Mouse (Mus musculus) embryonic facial prominence, embryonic 10.5 days (tissue): ENCODE results near the gene Prrx2. TPM values are rescaled to one million over a fixed set of nuclear protein-coding genes. Genes with fewer than 3 reads are reported as not detected.
A peak's percentile ranks its signal among the peaks of the same experiment; 100 is the strongest.

Experiments used
- DNase-seq: peaks from one replicate; pipeline ENCODE4 v3.0.0-alpha.2; 2017; ENCODE audit warnings: low spot score
- H3K27ac ChIP-seq: fragments of 300-500 bp; sonication (generic); replicated peaks from 2 replicates; pipeline ENCODE4 v1.5.1; 2016; ENCODE audit warnings: mild to moderate bottlenecking
- H3K27me3 ChIP-seq: fragments of 300-500 bp; sonication (generic); replicated peaks from 2 replicates; pipeline ENCODE4 v1.6.1; 2016; ENCODE audit warnings: low read depth, mild to moderate bottlenecking; ENCODE audit not compliant: poor library complexity, severe bottlenecking
- H3K36me3 ChIP-seq: fragments of 300-500 bp; sonication (generic); replicated peaks from 2 replicates; pipeline ENCODE4 v1.6.1; 2016; ENCODE audit warnings: mild to moderate bottlenecking, moderate library complexity
- H3K4me1 ChIP-seq: fragments of 300-500 bp; sonication (generic); 2 replicates; pipeline ENCODE4 v1.6.1; 2016
- H3K4me3 ChIP-seq: fragments of 300-500 bp; sonication (generic); 2 replicates; pipeline ENCODE4 v1.5.1; 2016; ENCODE audit warnings: mild to moderate bottlenecking, moderate library complexity
- H3K9me3 ChIP-seq: fragments of 300-500 bp; sonication (generic); 2 replicates; pipeline ENCODE4 v1.6.1; 2016; ENCODE audit warnings: mild to moderate bottlenecking
- WGBS: fragments of 180-500 bp; shearing (Covaris S2); methylation state at CpG from one replicate; pipeline ENCODE4 v1.1.7; 2016; 5-methylcytosine and 5-hydroxymethylcytosine counted together
- polyA plus RNA-seq: library from polyadenylated mRNA; unstranded; fragments of >200 nt; fragmentation: Nextera tagmentation; extraction: Ambion mirVana; gene quantifications from 2 replicates; pipeline ENCODE4 v1.2.1, GENCODE M21; 2016

The Prrx2 gene
- polyA plus RNA-seq, 1 experiment from 2014 or later: 87.6 TPM

DNA sequence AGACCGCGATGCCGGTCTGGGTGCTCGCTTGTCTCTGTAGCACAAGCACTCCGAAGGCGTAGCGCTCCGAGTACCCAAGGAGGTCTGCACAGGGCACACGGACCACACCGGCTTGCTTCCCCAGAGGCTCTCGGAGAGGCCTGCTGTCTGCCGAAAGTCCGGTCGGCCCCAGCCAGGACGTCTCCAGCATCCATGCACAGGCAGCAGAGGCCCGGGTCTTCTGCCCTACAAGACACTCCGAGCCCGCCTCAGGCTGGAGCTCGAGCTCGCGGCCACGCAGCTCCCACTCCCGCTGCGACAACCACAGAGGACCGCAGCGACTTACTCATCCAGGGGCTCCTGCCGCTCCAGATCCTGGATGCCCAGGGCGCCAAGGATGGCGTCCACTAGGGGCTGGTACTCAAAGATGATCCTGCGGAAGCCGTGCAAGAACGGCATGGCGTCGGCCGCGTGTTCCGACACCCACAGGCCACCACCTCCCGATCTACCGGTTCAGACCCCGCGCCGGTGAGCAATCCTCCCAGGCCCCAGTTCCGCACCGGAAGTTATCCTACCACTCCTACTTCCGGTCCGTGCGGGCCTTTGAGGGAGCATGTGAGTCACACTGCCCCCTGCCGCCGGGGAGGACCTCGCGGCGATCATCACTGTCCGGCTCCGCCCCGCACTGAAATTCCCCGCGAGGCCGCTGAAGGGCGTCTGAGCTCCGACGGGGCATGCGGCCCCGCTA, 6.9 kb upstream of the Prrx2 start:
- H3K9me3 ChIP-seq: no peaks in the 10 kb centered on the region
- H3K4me3 ChIP-seq: peak overlapping the region; percentile 98
- H3K36me3 ChIP-seq: peaks cover 39% of the 10 kb centered on the region
- peaks cover 68% of the 10 kb centered on the region for H3K4me1 ChIP-seq
- H3K27me3 ChIP-seq: no peaks in the 10 kb centered on the region
- peak; percentile 96 for DNase-seq
- peak overlapping the region; percentile 87 for H3K27ac ChIP-seq
- under 1% methylated on average over 63 of the region's 63 CpGs for WGBS

GRCm38 (mm10) chr2:30829315-30829714, 5.5 kb upstream of the Prrx2 start:
- H3K27me3 ChIP-seq: no peaks in the 10 kb centered on the region
- H3K9me3 ChIP-seq: no peaks in the 10 kb centered on the region
- WGBS: 37% methylated on average over 5 of the region's 5 CpGs
- DNase-seq: peak; percentile 53
- peak overlapping the region; percentile 73 for H3K27ac ChIP-seq
- H3K4me1 ChIP-seq: peaks cover 70% of the 10 kb centered on the region
- peaks cover 25% of the 10 kb centered on the region for H3K36me3 ChIP-seq
- H3K4me3 ChIP-seq: no peak overlapping the region

DNA sequence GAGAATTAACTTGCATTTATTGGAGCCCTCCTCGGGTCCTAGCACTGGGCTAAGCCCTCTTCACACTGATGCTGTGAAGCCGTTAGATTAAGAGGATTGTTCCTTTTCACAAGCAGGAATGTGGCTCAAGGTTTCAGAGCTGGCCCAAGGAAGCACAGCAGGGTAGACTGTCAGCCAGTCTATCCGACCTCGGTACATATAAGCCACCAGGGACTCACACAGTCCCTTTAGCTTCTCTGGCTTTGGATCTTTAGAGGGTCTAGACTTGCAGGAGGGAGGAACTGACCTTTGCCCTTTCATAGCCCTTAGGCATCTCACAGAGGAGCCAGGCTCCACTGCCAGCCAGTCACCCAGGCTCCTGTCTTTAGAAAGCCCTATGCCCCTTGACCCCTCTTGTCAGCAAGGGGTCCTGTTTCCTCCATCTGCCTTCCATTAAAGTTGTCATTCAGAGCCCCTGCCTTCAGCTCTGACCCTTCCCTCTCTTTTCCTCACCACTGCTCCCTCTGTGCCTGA, 4.4 kb upstream of the Prrx2 start, which contains the start of gene Asb6:
Asb6 (minus strand) TSS at position 51 of the 513 bp plus-strand sequence.
- H3K27me3 ChIP-seq: no peaks in the 10 kb centered on the region
- peaks cover 15% of the 10 kb centered on the region for H3K36me3 ChIP-seq
- peaks cover 80% of the 10 kb centered on the region for H3K4me1 ChIP-seq
- WGBS: 8% methylated on average over 4 of the region's 4 CpGs
- peak; percentile 79 for DNase-seq
- no peaks in the 10 kb centered on the region for H3K9me3 ChIP-seq
- H3K4me3 ChIP-seq: no peak within 1 kb of the TSS; the same call in 1 of the 2 replicates
- peak within 1 kb of the TSS; percentile 79 for H3K27ac ChIP-seq

DNA sequence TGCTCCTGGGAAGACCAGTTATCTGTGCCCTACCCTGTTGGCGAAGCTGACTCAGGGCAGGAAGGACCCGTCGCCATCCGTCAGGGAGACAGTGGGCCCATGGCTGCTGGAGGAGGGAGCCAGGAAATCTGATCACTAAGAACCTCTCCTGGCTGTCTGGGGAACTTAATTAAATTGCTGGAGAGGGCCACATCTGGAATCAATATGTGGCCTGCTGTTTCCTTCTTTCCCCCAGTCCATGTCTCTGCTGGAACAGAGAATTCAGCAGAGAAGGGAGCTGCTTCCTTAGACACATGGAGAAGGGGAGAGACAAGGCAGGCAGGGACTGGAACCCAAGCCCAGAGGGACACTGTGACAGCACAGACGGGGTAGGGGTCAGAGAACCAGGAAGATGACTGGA, 1.1 kb upstream of the Prrx2 start:
- Histone ChIP-seq H3K36me3 (no peaks in the 10 kb centered on the region), H3K9me3 (no peaks in the 10 kb centered on the region), H3K27ac (peak overlapping the region; percentile 92), H3K27me3 (no peaks in the 10 kb centered on the region), H3K4me3 (peak overlapping the region; percentile 33; the same call in 1 of the 2 replicates), H3K4me1 (peaks cover 89% of the 10 kb centered on the region)
- WGBS: 25% methylated on average over 5 of the region's 5 CpGs
- peak; percentile 78 for DNase-seq

DNA sequence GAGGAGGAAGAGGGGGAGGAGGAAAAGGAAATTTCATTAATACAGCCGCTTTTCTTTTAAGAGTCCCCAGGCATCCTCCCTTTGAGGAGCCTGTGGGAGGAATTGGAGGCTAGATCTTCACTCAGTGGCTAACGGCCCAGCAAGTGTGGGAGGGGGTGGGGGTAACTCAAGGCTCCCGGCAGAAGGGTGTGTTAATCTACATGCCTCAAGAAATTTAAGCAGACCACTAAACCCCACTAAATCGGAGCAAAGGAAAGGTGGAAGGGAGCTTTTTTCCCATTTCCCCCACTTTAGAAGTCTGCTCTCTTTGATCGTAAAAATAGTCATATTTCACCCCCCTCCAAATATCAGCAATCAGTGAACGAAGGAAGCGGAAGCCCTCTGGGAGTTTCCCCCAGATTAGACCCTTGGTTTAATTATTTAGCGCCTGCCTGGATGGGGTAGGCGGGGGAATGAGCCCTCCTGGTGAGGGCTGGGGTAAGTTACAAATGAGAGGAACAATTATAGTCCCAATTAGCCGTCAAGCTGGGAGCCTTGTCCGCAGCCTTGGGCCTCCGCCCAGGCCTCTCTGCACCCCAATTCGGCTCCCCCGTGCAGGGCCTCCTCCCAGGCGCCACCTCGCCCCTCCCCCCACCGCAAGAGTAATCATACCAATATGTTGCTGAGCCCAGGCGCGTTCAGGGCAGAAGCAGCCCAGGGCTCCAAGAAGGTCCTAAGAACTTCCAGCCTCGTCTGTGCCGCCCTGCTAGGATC, 1.6 kb downstream of the Prrx2 start:
- Histone ChIP-seq H3K4me1 (peaks cover 66% of the 10 kb centered on the region), H3K27ac (peak overlapping the region; percentile 92), H3K27me3 (no peaks in the 10 kb centered on the region), H3K36me3 (no peaks in the 10 kb centered on the region), H3K9me3 (no peaks in the 10 kb centered on the region), H3K4me3 (peak overlapping the region; percentile 37)
- DNase-seq: peak; percentile 89
- 7% methylated on average over 21 of the region's 21 CpGs for WGBS

GRCm38 (mm10) chr2:30842615-30843014, 7.8 kb downstream of the Prrx2 start:
- H3K27ac ChIP-seq: peak overlapping the region; percentile 41
- DNase-seq: no peak
- H3K9me3 ChIP-seq: no peaks in the 10 kb centered on the region
- no peaks in the 10 kb centered on the region for H3K36me3 ChIP-seq
- WGBS: 53% methylated on average over 10 of the region's 10 CpGs
- peaks cover 38% of the 10 kb centered on the region for H3K27me3 ChIP-seq
- H3K4me1 ChIP-seq: peaks cover 56% of the 10 kb centered on the region
- H3K4me3 ChIP-seq: no peak overlapping the region

GRCm38 (mm10) chr2:30845152-30846070, 10.6 kb downstream of the Prrx2 start:
- Histone ChIP-seq H3K4me1 (peaks cover 70% of the 10 kb centered on the region), H3K27me3 (peaks cover 38% of the 10 kb centered on the region), H3K4me3 (peak overlapping the region; percentile 88), H3K36me3 (peaks cover 15% of the 10 kb centered on the region), H3K27ac (peak overlapping the region; percentile 96), H3K9me3 (no peaks in the 10 kb centered on the region)
- peak; percentile 71 for DNase-seq
- WGBS: under 1% methylated on average over 80 of the region's 80 CpGs

- WGBS: 43% methylated on average over 8 of the region's 8 CpGs
- H3K27ac ChIP-seq: peak overlapping the region; percentile 96
- peaks cover 78% of the 10 kb centered on the region for H3K4me1 ChIP-seq
Observed at GRCm38 (mm10) chr2:30846236-30846635, 11.5 kb downstream of the Prrx2 start.

GRCm38 (mm10) chr2:30846723-30847122, 12.0 kb downstream of the Prrx2 start:
- Histone ChIP-seq H3K36me3 (peaks cover 19% of the 10 kb centered on the region), H3K4me3 (peak overlapping the region; percentile 88), H3K27me3 (peaks cover 38% of the 10 kb centered on the region), H3K9me3 (no peaks in the 10 kb centered on the region), H3K27ac (peak overlapping the region; percentile 96), H3K4me1 (peaks cover 83% of the 10 kb centered on the region)
- WGBS: 25% methylated on average over 6 of the region's 6 CpGs
- no peak for DNase-seq

More at GRCm38 (mm10) chr2:30846236-30846635, 11.5 kb downstream of the Prrx2 start:
- Histone ChIP-seq H3K9me3 (no peaks in the 10 kb centered on the region), H3K4me3 (peak overlapping the region; percentile 88), H3K36me3 (peaks cover 19% of the 10 kb centered on the region), H3K27me3 (peaks cover 38% of the 10 kb centered on the region)
- no peak for DNase-seq

DNA sequence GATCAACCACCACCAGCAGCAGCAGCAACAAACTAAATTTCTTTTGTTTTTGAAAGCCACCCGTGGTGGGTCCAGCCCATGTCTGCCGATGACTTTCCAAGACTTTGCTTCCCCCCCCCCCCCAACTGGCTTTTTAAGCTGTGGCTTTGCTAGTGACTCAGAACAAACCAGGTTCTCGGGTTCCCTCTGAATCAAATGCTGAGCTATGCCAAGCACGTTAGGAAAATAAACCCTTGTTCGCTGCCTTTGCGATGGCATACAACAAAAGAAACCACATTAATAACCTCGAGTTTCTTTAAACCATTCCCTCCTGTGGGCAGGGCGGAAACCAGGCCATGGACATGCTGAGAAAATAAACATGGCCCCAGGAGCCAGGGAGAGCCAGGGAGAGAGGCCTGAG, 13.4 kb downstream of the Prrx2 start:
- Histone ChIP-seq H3K27ac (peak overlapping the region; percentile 57; the same call in 1 of the 2 replicates), H3K4me1 (peaks cover 88% of the 10 kb centered on the region), H3K9me3 (no peaks in the 10 kb centered on the region), H3K36me3 (peaks cover 19% of the 10 kb centered on the region), H3K4me3 (peak overlapping the region; percentile 88), H3K27me3 (peaks cover 31% of the 10 kb centered on the region)
- no peak for DNase-seq
- 55% methylated on average over 8 of the region's 8 CpGs for WGBS

- Histone ChIP-seq H3K27ac (peak overlapping the region; percentile 52), H3K4me1 (peaks cover 88% of the 10 kb centered on the region), H3K4me3 (peak overlapping the region; percentile 4; the same call in 1 of the 2 replicates), H3K27me3 (peaks cover 12% of the 10 kb centered on the region), H3K9me3 (no peaks in the 10 kb centered on the region), H3K36me3 (peaks cover 28% of the 10 kb centered on the region)
- DNase-seq: no peak
- WGBS: 30% methylated on average over 6 of the region's 6 CpGs
Observed at GRCm38 (mm10) chr2:30850581-30850980, 15.8 kb downstream of the Prrx2 start.
